Mouse (Mus musculus) midbrain, postnatal 0 days (tissue): ENCODE measurements around the gene Slc25a45. TPM values are rescaled to one million over a fixed set of nuclear protein-coding genes. Genes with fewer than 3 reads are reported as not detected.

Experiments used
- ATAC-seq: fragments of 200-750 bp; cut with Nextera tagmentation; 2 replicates; pipeline ENCODE4 v1.8.0; 2017; ENCODE audit warnings: moderate number of reproducible peaks, mild to moderate bottlenecking, moderate TSS enrichment, moderate library complexity; ENCODE audit not compliant: low FRiP score
- DNase-seq: peaks from one replicate; pipeline ENCODE4 v3.0.0-alpha.2; 2015; ENCODE audit warnings: low spot score
- H3K27ac ChIP-seq: fragments of 300-500 bp; sonication (generic); 2 replicates; pipeline ENCODE4 v1.5.1; 2014; ENCODE audit warnings: low read depth, mild to moderate bottlenecking, low read length, mixed read lengths
- H3K27me3 ChIP-seq: fragments of 300-500 bp; sonication (generic); 2 replicates; pipeline ENCODE4 v1.6.1; 2014; ENCODE audit warnings: low read length, control low read depth, mixed read lengths; ENCODE audit not compliant: insufficient read depth
- H3K36me3 ChIP-seq: fragments of 300-500 bp; sonication (generic); 2 replicates; pipeline ENCODE4 v1.6.1; 2014; ENCODE audit warnings: low read length, control low read depth, mixed read lengths; ENCODE audit not compliant: insufficient read depth
- H3K4me1 ChIP-seq: fragments of 300-500 bp; sonication (generic); 2 replicates; pipeline ENCODE4 v1.6.1; 2014; ENCODE audit warnings: mild to moderate bottlenecking, control low read depth, antibody characterized with exemption, low read length, mixed read lengths; ENCODE audit not compliant: insufficient read depth
- H3K4me2 ChIP-seq: fragments of 300-500 bp; sonication (generic); 2 replicates; pipeline ENCODE4 v1.6.1; 2014; ENCODE audit warnings: low read depth, mild to moderate bottlenecking, low read length, mixed read lengths; ENCODE audit not compliant: poor library complexity, severe bottlenecking
- H3K4me3 ChIP-seq: fragments of 300-500 bp; sonication (generic); 2 replicates; pipeline ENCODE4 v1.5.1; 2014; ENCODE audit warnings: low read depth, mild to moderate bottlenecking, low read length, moderate library complexity
- H3K9ac ChIP-seq: fragments of 300-500 bp; sonication (generic); replicated peaks from 2 replicates; pipeline ENCODE4 v1.6.1; 2014; ENCODE audit warnings: mild to moderate bottlenecking, low read length, moderate library complexity, mixed read lengths; ENCODE audit not compliant: poor library complexity, severe bottlenecking
- H3K9me3 ChIP-seq: fragments of 300-500 bp; sonication (generic); 2 replicates; pipeline ENCODE4 v1.6.1; 2016; ENCODE audit warnings: low read length, control low read depth
- CTCF ChIP-seq: IDR thresholded peaks from 2 replicates; pipeline ENCODE4 v1.5.1; 2016; ENCODE audit warnings: antibody characterized with exemption, mild to moderate bottlenecking
- WGBS: fragments of 180-500 bp; shearing (Covaris S2); extraction: QIAGEN DNeasy Blood & Tissue Kit; methylation state at CpG from one replicate; pipeline ENCODE4 v1.1.7; 2014; 5-methylcytosine and 5-hydroxymethylcytosine counted together
- polyA plus RNA-seq: library from polyadenylated mRNA; unstranded; fragments of >200 nt; fragmentation: Nextera tagmentation; extraction: Ambion mirVana; gene quantifications from 2 replicates; pipeline ENCODE4 v1.2.1, GENCODE M21; 2015
- total RNA-seq: library from RNA; depleted of rRNA; stranded (reverse); fragments of >200 nt; gene quantifications from 2 replicates; pipeline ENCODE4 v1.2.3, GENCODE M21; 2014; rRNA removed

Gene Slc25a45
- total and polyA plus RNA-seq, 2 experiments from 2014 or later, result 2.1 to 3.7 TPM

DNA sequence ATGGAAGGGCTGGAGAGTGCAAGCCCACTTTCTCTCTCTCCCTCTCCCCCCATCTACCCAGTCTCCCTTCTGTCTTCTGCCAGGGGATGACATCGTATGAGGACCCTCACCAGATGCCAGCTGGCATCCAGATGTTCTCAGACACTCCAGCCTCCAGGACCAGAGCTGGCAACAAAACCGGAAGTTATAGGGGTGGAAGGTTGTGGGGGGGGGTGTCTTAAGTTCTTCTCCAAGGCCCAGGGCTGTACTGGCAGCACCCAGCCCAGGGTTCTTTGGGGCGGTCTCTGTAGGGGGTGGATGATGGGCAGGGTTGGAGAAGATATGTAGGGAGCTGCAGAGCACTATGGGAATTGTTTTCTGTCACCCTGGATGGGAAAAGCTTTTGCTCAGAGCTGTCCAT, 50.9 kb downstream of the Slc25a45 start:
- TF ChIP-seq CTCF, result no peak
- Histone ChIP-seq H3K36me3 (no peaks in the 10 kb centered on the region), H3K9ac (no peak overlapping the region), H3K4me2 (no peak overlapping the region), H3K4me3 (no peak overlapping the region), H3K27ac (no peak overlapping the region), H3K4me1 (no peaks in the 10 kb centered on the region), H3K9me3 (no peaks in the 10 kb centered on the region), H3K27me3 (no peaks in the 10 kb centered on the region)
- WGBS, result 77% methylated on average over 3 of the region's 3 CpGs
- DNase-seq (no peak), ATAC-seq (no peak)

DNA sequence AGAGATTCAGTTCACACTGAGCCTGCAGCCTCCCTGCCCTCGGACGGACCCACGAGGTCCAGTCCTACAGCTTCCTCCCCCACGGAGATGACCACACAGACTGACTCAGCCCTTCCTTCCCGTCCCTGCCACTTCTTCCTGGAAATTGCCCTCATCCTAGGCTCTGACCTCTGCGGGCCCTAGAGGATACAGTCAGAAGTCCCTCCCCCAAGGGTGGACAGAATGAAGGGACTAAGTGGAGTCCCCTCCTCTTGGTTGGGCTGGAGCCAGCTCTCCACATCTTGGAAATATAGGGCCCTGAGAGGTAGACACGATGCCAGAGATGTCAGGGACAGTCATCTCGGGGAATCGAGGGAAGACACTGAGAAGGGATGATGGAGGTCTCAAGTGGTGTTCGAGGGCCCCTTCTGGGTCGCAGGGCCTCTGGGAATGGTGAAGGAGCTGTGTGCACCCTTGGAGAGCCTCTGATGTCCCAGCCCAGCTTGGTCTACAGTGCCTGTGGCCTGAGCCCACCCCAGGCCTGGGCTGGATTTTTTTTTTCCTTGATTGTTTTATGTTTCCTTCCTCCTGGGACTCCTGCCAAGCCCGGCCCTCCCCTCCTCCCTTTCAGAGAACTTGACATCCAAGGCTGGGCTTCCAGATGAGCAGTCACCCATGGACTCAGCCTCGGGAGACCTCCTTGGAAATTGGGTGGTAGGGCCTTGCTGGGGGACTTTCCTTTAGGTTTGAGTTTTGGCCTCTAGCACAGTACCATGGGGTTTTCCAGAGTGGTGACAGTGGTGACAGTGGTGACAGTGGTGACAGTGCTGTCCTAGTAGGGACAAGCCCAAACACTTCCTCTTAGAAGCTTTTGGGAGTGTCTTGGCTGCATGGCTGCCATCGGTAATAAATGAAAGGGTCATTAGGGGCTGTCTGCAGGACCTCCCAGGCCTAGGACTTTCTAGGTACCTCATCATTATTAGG, 52.3 kb downstream of the Slc25a45 start:
- no peaks in the 10 kb centered on the region for H3K36me3 ChIP-seq
- no peak overlapping the region for H3K9ac ChIP-seq
- H3K4me1 ChIP-seq, result no peaks in the 10 kb centered on the region
- no peak overlapping the region for H3K27ac ChIP-seq
- no peak for DNase-seq
- no peak overlapping the region for H3K4me3 ChIP-seq
- H3K27me3 ChIP-seq, result no peaks in the 10 kb centered on the region
- WGBS, result 66% methylated on average over 14 of the region's 14 CpGs
- ATAC-seq, result no peak
- H3K4me2 ChIP-seq, result no peak overlapping the region
- no peaks in the 10 kb centered on the region for H3K9me3 ChIP-seq
- TF ChIP-seq CTCF, result no peak

DNA sequence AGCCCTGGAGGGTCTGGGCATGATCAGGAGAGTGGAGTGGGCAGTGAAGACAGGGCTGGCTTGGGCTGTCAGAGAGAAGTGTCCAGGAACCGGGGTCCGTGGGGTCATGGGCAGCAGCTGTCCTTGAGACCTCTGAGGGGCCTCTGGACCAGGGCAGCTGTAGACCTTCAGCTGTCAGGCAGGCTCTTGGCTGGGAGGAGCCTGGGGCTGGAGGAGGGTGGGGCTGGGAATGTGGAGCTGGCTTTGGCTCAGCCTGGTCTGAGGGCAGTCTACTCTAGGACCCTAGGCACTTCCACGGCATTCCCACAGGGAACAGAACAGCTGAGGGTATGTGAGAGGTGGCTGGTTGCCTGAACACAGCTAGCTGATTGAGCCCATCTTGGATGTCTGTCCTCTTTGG, 57.7 kb downstream of the Slc25a45 start:
- DNase-seq (no peak), ATAC-seq (no peak)
- Histone ChIP-seq H3K27ac (no peak overlapping the region), H3K36me3 (no peaks in the 10 kb centered on the region), H3K9me3 (no peaks in the 10 kb centered on the region), H3K4me3 (no peak overlapping the region), H3K4me1 (peaks cover 5% of the 10 kb centered on the region; the same call in 1 of the 2 replicates), H3K4me2 (no peak overlapping the region), H3K27me3 (no peaks in the 10 kb centered on the region), H3K9ac (no peak overlapping the region)
- WGBS, result 77% methylated on average over 3 of the region's 3 CpGs
- no peak for TF ChIP-seq CTCF

Other genes starting within 250 kb of the Slc25a45 start
- 30.3 and 34.8 TPM in 2 replicates for gene Rela, start 240.3 kb upstream of the Slc25a45 start, total RNA-seq
- gene Rela, start 240.3 kb upstream of the Slc25a45 start, polyA plus RNA-seq, result 30.8 and 31.8 TPM in 2 replicates
- gene Sipa1, start 214.1 kb upstream of the Slc25a45 start, total RNA-seq, result 26.1 and 36.0 TPM in 2 replicates
- 18.1 and 19.9 TPM in 2 replicates for gene Sipa1, start 214.1 kb upstream of the Slc25a45 start, polyA plus RNA-seq
- gene Map3k11, start 189.1 kb upstream of the Slc25a45 start, total RNA-seq, result 18.3 and 24.0 TPM in 2 replicates
- gene Map3k11, start 189.1 kb upstream of the Slc25a45 start, polyA plus RNA-seq, result 9.6 and 10.6 TPM in 2 replicates
- 95.5 and 103 TPM in 2 replicates for gene Pcnx3, start 188.9 kb upstream of the Slc25a45 start, total RNA-seq
- 18.4 and 19.1 TPM in 2 replicates for gene Pcnx3, start 188.9 kb upstream of the Slc25a45 start, polyA plus RNA-seq
- not detected in 2 replicates for gene Kcnk7, start 173.4 kb upstream of the Slc25a45 start, total RNA-seq
- gene Kcnk7, start 173.4 kb upstream of the Slc25a45 start, polyA plus RNA-seq, result 0.47 and 0.49 TPM in 2 replicates
- 25.6 and 26.3 TPM in 2 replicates for gene Ehbp1l1, start 151.5 kb upstream of the Slc25a45 start, total RNA-seq
- 65.2 and 65.4 TPM in 2 replicates for gene Ehbp1l1, start 151.5 kb upstream of the Slc25a45 start, polyA plus RNA-seq
- gene Fam89b, start 148.2 kb upstream of the Slc25a45 start, total RNA-seq, result 161 and 178 TPM in 2 replicates
- 126 TPM in 2 replicates for gene Fam89b, start 148.2 kb upstream of the Slc25a45 start, polyA plus RNA-seq
- 28.8 and 29.3 TPM in 2 replicates for gene Ltbp3, start 136.9 kb upstream of the Slc25a45 start, total RNA-seq
- 9.1 and 12.8 TPM in 2 replicates for gene Ltbp3, start 136.9 kb upstream of the Slc25a45 start, polyA plus RNA-seq
- 95.2 and 108 TPM in 2 replicates for gene Scyl1, start 106.4 kb upstream of the Slc25a45 start, total RNA-seq
- 84.2 and 85.8 TPM in 2 replicates for gene Scyl1, start 106.4 kb upstream of the Slc25a45 start, polyA plus RNA-seq
- gene Frmd8, start 2.5 kb upstream of the Slc25a45 start, total RNA-seq, result 11.2 and 19.1 TPM in 2 replicates
- gene Frmd8, start 2.5 kb upstream of the Slc25a45 start, polyA plus RNA-seq, result 11.2 and 11.7 TPM in 2 replicates
- gene Tigd3, start 16.3 kb downstream of the Slc25a45 start, total RNA-seq, result 9.0 and 11.4 TPM in 2 replicates
- 10.6 and 10.9 TPM in 2 replicates for gene Tigd3, start 16.3 kb downstream of the Slc25a45 start, polyA plus RNA-seq
- gene Dpf2, start 35.2 kb downstream of the Slc25a45 start, total RNA-seq, result 52.9 and 84.7 TPM in 2 replicates
- gene Dpf2, start 35.2 kb downstream of the Slc25a45 start, polyA plus RNA-seq, result 57.7 and 61.0 TPM in 2 replicates
- gene Cdc42ep2, start 47.0 kb downstream of the Slc25a45 start, total RNA-seq, result 20.6 and 28.4 TPM in 2 replicates
- 19.2 and 20.9 TPM in 2 replicates for gene Cdc42ep2, start 47.0 kb downstream of the Slc25a45 start, polyA plus RNA-seq
- 17.8 and 21.6 TPM in 2 replicates for gene Pola2, start 86.4 kb downstream of the Slc25a45 start, total RNA-seq
- 16.7 and 16.9 TPM in 2 replicates for gene Pola2, start 86.4 kb downstream of the Slc25a45 start, polyA plus RNA-seq
- not detected in 2 replicates for gene Slc22a20, start 108.3 kb downstream of the Slc25a45 start, total RNA-seq
- gene Slc22a20, start 108.3 kb downstream of the Slc25a45 start, polyA plus RNA-seq, result not detected in 2 replicates
- gene Capn1, start 138.1 kb downstream of the Slc25a45 start, total RNA-seq, result 7.9 and 13.2 TPM in 2 replicates
- 3.3 and 3.9 TPM in 2 replicates for gene Capn1, start 138.1 kb downstream of the Slc25a45 start, polyA plus RNA-seq
- 27.8 and 36.3 TPM in 2 replicates for gene Syvn1, start 168.8 kb downstream of the Slc25a45 start, total RNA-seq
- 34.6 and 34.8 TPM in 2 replicates for gene Syvn1, start 168.8 kb downstream of the Slc25a45 start, polyA plus RNA-seq
- 34.7 and 37.3 TPM in 2 replicates for gene Mrpl49, start 180.0 kb downstream of the Slc25a45 start, total RNA-seq
- 50.0 and 55.8 TPM in 2 replicates for gene Mrpl49, start 180.0 kb downstream of the Slc25a45 start, polyA plus RNA-seq
- 494 and 628 TPM in 2 replicates for gene Fau, start 180.0 kb downstream of the Slc25a45 start, total RNA-seq
- 587 and 625 TPM in 2 replicates for gene Fau, start 180.0 kb downstream of the Slc25a45 start, polyA plus RNA-seq
- 53.3 and 59.1 TPM in 2 replicates for gene Znhit2, start 183.4 kb downstream of the Slc25a45 start, total RNA-seq
- 40.4 and 41.0 TPM in 2 replicates for gene Znhit2, start 183.4 kb downstream of the Slc25a45 start, polyA plus RNA-seq
- gene Tm7sf2, start 190.6 kb downstream of the Slc25a45 start, total RNA-seq, result 79.5 and 98.1 TPM in 2 replicates
- gene Tm7sf2, start 190.6 kb downstream of the Slc25a45 start, polyA plus RNA-seq, result 50.2 and 51.6 TPM in 2 replicates
- gene Vps51, start 199.4 kb downstream of the Slc25a45 start, total RNA-seq, result 95.7 and 114 TPM in 2 replicates
- 92.4 and 101 TPM in 2 replicates for gene Vps51, start 199.4 kb downstream of the Slc25a45 start, polyA plus RNA-seq
- not detected in 2 replicates for gene Tmem262, start 202.2 kb downstream of the Slc25a45 start, total RNA-seq
- not detected in 2 replicates for gene Tmem262, start 202.2 kb downstream of the Slc25a45 start, polyA plus RNA-seq
- gene Gm28374, start 204.4 kb downstream of the Slc25a45 start, total RNA-seq, result not detected in 2 replicates
- 0.81 and 1.1 TPM in 2 replicates for gene Gm28374, start 204.4 kb downstream of the Slc25a45 start, polyA plus RNA-seq
- 76.0 and 97.6 TPM in 2 replicates for gene Zfpl1, start 207.1 kb downstream of the Slc25a45 start, total RNA-seq
- 92.0 and 99.6 TPM in 2 replicates for gene Zfpl1, start 207.1 kb downstream of the Slc25a45 start, polyA plus RNA-seq
- gene Cdca5, start 207.2 kb downstream of the Slc25a45 start, total RNA-seq, result 1.3 and 1.6 TPM in 2 replicates
- gene Cdca5, start 207.2 kb downstream of the Slc25a45 start, polyA plus RNA-seq, result 1.6 and 1.8 TPM in 2 replicates
- not detected in 2 replicates for gene AC131692.1, start 216.6 kb downstream of the Slc25a45 start, total RNA-seq
- gene AC131692.1, start 216.6 kb downstream of the Slc25a45 start, polyA plus RNA-seq, result not detected in 2 replicates
- 0.42 and 1.0 TPM in 2 replicates for gene Naaladl1, start 228.0 kb downstream of the Slc25a45 start, total RNA-seq
- gene Naaladl1, start 228.0 kb downstream of the Slc25a45 start, polyA plus RNA-seq, result 0.41 and 0.53 TPM in 2 replicates
- gene Sac3d1, start 240.8 kb downstream of the Slc25a45 start, total RNA-seq, result 66.6 and 73.1 TPM in 2 replicates
- 52.6 and 53.1 TPM in 2 replicates for gene Sac3d1, start 240.8 kb downstream of the Slc25a45 start, polyA plus RNA-seq